Mouse (Mus musculus) kidney, adult 2 months (tissue): Measurements from ENCODE around the gene Sirt3.

ENCODE experiments used
- CTCF ChIP-seq: fragments of 200-500 bp; conservative IDR thresholded peaks from 2 replicates; pipeline ENCODE4 v1.5.1; 2011; ENCODE audit warnings: low read depth, mild to moderate bottlenecking, control low read depth, low read length, moderate library complexity, mixed read lengths; ENCODE audit not compliant: insufficient read depth, insufficient read length
- POLR2A ChIP-seq: fragments of 200-500 bp; IDR thresholded peaks from one replicate; pipeline ENCODE4 v1.6.1; 2011; ENCODE audit warnings: low read depth, low read length, control low read depth

DNA sequence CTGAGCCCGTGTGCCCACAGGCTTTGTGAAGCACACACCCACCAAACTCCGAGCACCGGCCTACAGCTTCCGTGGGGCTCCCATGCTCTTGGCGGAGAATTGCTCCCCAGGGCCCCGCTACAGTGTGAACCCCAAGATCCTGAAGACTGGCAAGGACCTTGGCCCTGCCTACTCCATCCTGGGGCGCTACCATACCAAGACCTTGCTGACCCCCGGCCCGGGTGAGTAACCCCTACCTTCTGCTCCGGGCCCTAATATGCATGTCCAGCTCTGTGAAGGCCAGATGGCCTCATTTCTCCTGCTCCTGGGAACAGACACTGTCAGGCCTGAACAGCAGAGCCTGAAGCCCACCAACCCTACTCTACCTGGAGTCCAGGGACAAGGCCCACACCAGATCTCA lies 33.5 kb downstream of the Sirt3 start:
- TF ChIP-seq CTCF (no peak), POLR2A (no peak)
